Mouse (Mus musculus): ENCODE data around the gene Spag7. TPM values are rescaled to one million over a fixed set of nuclear protein-coding genes. Genes with fewer than 3 reads are reported as not detected.

Gene Spag7
- polyA plus RNA-seq, 1 experiment, result 52.4 TPM

DNA sequence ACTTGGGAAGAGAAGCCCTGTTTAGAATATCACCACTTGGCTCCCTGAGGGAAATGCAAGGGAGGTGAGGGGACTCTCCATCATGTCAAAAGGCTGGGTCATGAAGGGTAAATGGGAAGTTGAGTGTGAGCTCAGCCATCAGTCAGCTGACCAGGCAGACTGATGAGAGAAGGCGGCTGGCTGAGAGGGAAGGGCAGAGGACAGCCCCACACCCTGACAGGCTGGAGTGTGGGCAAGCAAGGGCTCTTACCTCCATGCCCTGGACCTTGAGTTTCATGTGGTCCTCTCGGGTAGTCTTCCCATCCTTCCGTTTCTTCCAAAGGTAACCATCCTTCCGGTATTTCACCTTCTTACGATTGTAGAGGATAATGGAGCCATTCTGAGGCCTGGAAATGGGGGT lies 14.4 kb upstream of the Spag7 start:
- no peak overlapping the region for H3ac ChIP-seq (ENCODE audit: control insufficient read depth, insufficient read length)
- H3K79me2 ChIP-seq (ENCODE audit: control insufficient read depth, insufficient read depth), result no peaks in the 10 kb centered on the region
- H3K36me3 ChIP-seq (ENCODE audit: control insufficient read depth, insufficient read depth), result peaks cover 7% of the 10 kb centered on the region
- H3K27me3 ChIP-seq (ENCODE audit: control insufficient read depth, insufficient read depth, insufficient read length), result no peaks in the 10 kb centered on the region
- no peak overlapping the region for H3K4me2 ChIP-seq (ENCODE audit: low read depth)
- no peak overlapping the region for H3K4me3 ChIP-seq
- TF ChIP-seq SRF (IDR thresholded peaks at IDR 0.05; ENCODE audit: control insufficient read depth, insufficient read length, low read depth) (no peak), TCF3 (IDR thresholded peaks at IDR 0.05; ENCODE audit: insufficient read length, low read depth) (no peak), POLR2A (IDR thresholded peaks at IDR 0.05; ENCODE audit: insufficient read length, low read depth) (no peak), MYOG (IDR thresholded peaks at IDR 0.05; ENCODE audit: control insufficient read depth in 1 of 3, insufficient read depth in 1 of 3, insufficient read length in 2 of 3, low read depth in 2 of 3) (no peak), TCF12 (IDR thresholded peaks at IDR 0.05; ENCODE audit: insufficient read depth, poor library complexity, severe bottlenecking) (no peak), POLR2AphosphoS2 (IDR thresholded peaks at IDR 0.05; ENCODE audit: insufficient read length, low read depth) (no peak), REST (IDR thresholded peaks at IDR 0.05; ENCODE audit: insufficient read depth, insufficient read length) (no peak), CEBPB (IDR thresholded peaks at IDR 0.05; ENCODE audit: insufficient read depth, poor library complexity, severe bottlenecking) (no peak)

DNA sequence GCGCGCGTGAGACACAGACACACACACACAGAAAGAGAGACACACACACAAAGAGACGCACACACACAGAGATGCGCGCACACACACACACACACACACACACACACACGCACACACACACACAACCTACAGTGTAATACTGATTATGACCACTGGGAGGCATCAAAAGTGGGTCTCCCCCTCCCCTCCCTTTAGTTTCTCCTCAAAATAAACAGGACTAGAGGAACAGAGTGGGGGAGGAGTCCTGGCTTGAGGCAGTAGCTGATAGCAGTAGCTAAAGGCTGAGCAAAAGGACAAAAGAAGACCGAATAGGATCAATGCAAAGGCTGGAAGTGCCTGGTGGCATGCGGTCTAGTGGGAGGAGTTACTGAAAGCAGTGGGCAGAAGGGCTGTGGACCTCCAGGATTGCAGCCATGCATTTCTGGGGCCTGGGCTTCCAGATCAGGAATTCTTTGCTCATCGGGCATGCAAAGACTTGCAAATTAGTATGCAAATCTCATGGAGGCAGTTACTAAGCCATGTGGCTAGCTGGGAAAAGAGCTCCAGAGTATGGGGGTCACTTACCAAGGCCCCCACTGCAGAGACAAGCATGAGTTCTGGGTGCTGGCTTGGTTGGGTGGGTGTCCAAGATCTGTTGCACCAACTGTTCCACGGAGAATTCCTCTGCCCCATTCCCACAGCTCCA lies 12.8 kb upstream of the Spag7 start:
- H3K79me2 ChIP-seq (ENCODE audit: control insufficient read depth, insufficient read depth), result no peaks in the 10 kb centered on the region
- H3K36me3 ChIP-seq (ENCODE audit: control insufficient read depth, insufficient read depth), result peaks cover 9% of the 10 kb centered on the region
- no peak overlapping the region for H3K4me3 ChIP-seq
- H3K27me3 ChIP-seq (ENCODE audit: control insufficient read depth, insufficient read depth, insufficient read length), result no peaks in the 10 kb centered on the region
- H3ac ChIP-seq (ENCODE audit: control insufficient read depth, insufficient read length), result no peak overlapping the region
- no peak overlapping the region for H3K4me2 ChIP-seq (ENCODE audit: low read depth)
- TF ChIP-seq POLR2AphosphoS2 (IDR thresholded peaks at IDR 0.05; ENCODE audit: insufficient read length, low read depth), result no peak
- no peak for TF ChIP-seq MYOD1 (IDR thresholded peaks at IDR 0.05; ENCODE audit: control insufficient read depth in 1 of 3, insufficient read length in 2 of 3, low read depth in 2 of 3)

DNA sequence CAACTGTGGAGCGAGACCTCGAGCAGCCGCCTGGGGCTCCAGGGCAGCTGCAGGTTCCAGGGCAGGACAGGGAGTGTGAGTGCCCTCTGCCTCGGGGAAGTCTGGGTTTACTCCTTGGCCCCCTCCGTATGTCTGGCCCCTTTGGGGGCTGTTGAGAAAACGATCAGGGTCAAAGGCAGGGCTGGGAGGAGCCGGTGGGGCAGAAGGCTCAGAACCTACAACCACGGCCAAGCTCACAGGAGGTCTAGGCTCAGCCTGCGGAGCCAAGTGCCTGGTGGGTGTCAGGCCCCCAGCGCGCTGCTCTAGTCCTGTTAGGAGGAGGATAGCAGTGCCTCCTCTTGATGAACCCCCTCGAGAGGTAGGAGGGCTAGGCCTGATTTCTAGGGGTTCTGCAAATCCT lies 12.0 kb upstream of the Spag7 start:
- no peak overlapping the region for H3ac ChIP-seq (ENCODE audit: control insufficient read depth, insufficient read length)

DNA sequence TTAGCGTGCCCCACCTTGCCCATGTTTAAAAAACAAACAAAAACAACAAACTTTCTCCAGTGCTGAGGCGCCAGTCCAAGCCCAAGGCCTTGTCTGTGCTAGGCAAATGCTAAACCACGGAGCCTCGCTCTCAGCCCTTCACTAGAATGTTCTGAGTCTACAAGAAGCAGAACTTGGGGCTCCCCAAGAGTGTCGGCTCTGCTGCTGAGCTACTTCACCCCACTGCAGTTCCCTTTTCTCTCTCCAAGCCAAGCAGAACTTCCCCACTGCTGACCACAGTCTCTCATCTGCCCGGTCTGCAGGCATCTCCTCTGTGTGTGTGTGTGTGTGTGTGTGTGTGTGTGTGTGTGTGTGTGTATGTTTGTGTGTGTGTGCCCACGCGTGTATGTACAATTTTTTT lies 10.7 kb upstream of the Spag7 start:
- no peaks in the 10 kb centered on the region for H3K27me3 ChIP-seq (ENCODE audit: control insufficient read depth, insufficient read depth, insufficient read length)
- no peaks in the 10 kb centered on the region for H3K79me2 ChIP-seq (ENCODE audit: control insufficient read depth, insufficient read depth)
- peaks cover 9% of the 10 kb centered on the region for H3K36me3 ChIP-seq (ENCODE audit: control insufficient read depth, insufficient read depth)
- no peak overlapping the region for H3K4me2 ChIP-seq (ENCODE audit: low read depth)
- TF ChIP-seq E2F4 (IDR thresholded peaks at IDR 0.05; ENCODE audit: insufficient read depth), result no peak
- TF ChIP-seq USF1 (IDR thresholded peaks at IDR 0.05; ENCODE audit: low read depth), result no peak
- TF ChIP-seq REST (IDR thresholded peaks at IDR 0.05; ENCODE audit: insufficient read depth, insufficient read length), result no peak
- TF ChIP-seq POLR2AphosphoS2 (IDR thresholded peaks at IDR 0.05; ENCODE audit: insufficient read length, low read depth), result no peak
- no peak for TF ChIP-seq TCF3 (IDR thresholded peaks at IDR 0.05; ENCODE audit: insufficient read length, low read depth)
- TF ChIP-seq CEBPB (IDR thresholded peaks at IDR 0.05; ENCODE audit: insufficient read depth, poor library complexity, severe bottlenecking), result no peak
- no peak for TF ChIP-seq MAX (IDR thresholded peaks at IDR 0.05; ENCODE audit: low read depth)
- TF ChIP-seq SRF (IDR thresholded peaks at IDR 0.05; ENCODE audit: control insufficient read depth, insufficient read length, low read depth), result no peak
- no peak for TF ChIP-seq MYOD1 (IDR thresholded peaks at IDR 0.05; ENCODE audit: control insufficient read depth in 1 of 3, insufficient read length in 2 of 3, low read depth in 2 of 3)
- no peak for TF ChIP-seq POLR2A (IDR thresholded peaks at IDR 0.05; ENCODE audit: insufficient read length, low read depth)
- no peak for TF ChIP-seq MYOG (IDR thresholded peaks at IDR 0.05; ENCODE audit: control insufficient read depth in 1 of 3, insufficient read depth in 1 of 3, insufficient read length in 2 of 3, low read depth in 2 of 3)
- no peak for TF ChIP-seq TCF12 (IDR thresholded peaks at IDR 0.05; ENCODE audit: insufficient read depth, poor library complexity, severe bottlenecking)
- no peak overlapping the region for H3ac ChIP-seq (ENCODE audit: control insufficient read depth, insufficient read length)
- H3K4me3 ChIP-seq, result no peak overlapping the region

More for the DNA sequence above, 12.0 kb upstream of the Spag7 start:
- Histone ChIP-seq H3K36me3 (ENCODE audit: control insufficient read depth, insufficient read depth) (peaks cover 9% of the 10 kb centered on the region), H3K4me2 (ENCODE audit: low read depth) (no peak overlapping the region), H3K4me3 (no peak overlapping the region), H3K27me3 (ENCODE audit: control insufficient read depth, insufficient read depth, insufficient read length) (no peaks in the 10 kb centered on the region), H3K79me2 (ENCODE audit: control insufficient read depth, insufficient read depth) (no peaks in the 10 kb centered on the region)
- no peak for TF ChIP-seq MAX (IDR thresholded peaks at IDR 0.05; ENCODE audit: low read depth)
- TF ChIP-seq POLR2AphosphoS2 (IDR thresholded peaks at IDR 0.05; ENCODE audit: insufficient read length, low read depth), result no peak
- no peak for TF ChIP-seq REST (IDR thresholded peaks at IDR 0.05; ENCODE audit: insufficient read depth, insufficient read length)
- no peak for TF ChIP-seq MYOG (IDR thresholded peaks at IDR 0.05; ENCODE audit: control insufficient read depth in 1 of 3, insufficient read depth in 1 of 3, insufficient read length in 2 of 3, low read depth in 2 of 3)
- TF ChIP-seq SRF (IDR thresholded peaks at IDR 0.05; ENCODE audit: control insufficient read depth, insufficient read length, low read depth), result no peak
- TF ChIP-seq USF1 (IDR thresholded peaks at IDR 0.05; ENCODE audit: low read depth), result no peak
- no peak for TF ChIP-seq TCF3 (IDR thresholded peaks at IDR 0.05; ENCODE audit: insufficient read length, low read depth)
- no peak for TF ChIP-seq MYOD1 (IDR thresholded peaks at IDR 0.05; ENCODE audit: control insufficient read depth in 1 of 3, insufficient read length in 2 of 3, low read depth in 2 of 3)
- no peak for TF ChIP-seq POLR2A (IDR thresholded peaks at IDR 0.05; ENCODE audit: insufficient read length, low read depth)
- TF ChIP-seq TCF12 (IDR thresholded peaks at IDR 0.05; ENCODE audit: insufficient read depth, poor library complexity, severe bottlenecking), result no peak

DNA sequence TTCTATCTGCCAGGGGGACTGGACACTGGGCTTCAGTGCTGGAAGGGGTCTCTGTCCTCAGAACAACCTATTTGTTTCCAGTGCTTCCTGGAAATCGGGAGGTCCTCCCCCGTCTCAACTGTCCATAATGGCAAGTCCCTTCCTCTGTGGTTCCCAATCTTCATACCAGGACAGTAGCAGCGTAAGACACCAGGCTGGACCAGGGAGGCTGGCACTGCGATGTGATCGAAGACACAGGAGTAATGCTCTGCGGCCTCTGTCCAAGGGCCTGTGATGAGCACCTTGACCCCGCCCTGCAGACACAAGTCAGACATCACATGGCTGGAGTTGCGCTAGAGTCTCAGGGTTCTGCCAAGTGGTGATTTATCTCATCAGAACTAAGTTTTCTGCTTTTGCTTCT lies 10.1 kb upstream of the Spag7 start:
- TF ChIP-seq USF1 (IDR thresholded peaks at IDR 0.05; ENCODE audit: low read depth) (no peak), REST (IDR thresholded peaks at IDR 0.05; ENCODE audit: insufficient read depth, insufficient read length) (no peak), CEBPB (IDR thresholded peaks at IDR 0.05; ENCODE audit: insufficient read depth, poor library complexity, severe bottlenecking) (no peak), MYOG (IDR thresholded peaks at IDR 0.05; ENCODE audit: control insufficient read depth in 1 of 3, insufficient read depth in 1 of 3, insufficient read length in 2 of 3, low read depth in 2 of 3) (no peak), TCF12 (IDR thresholded peaks at IDR 0.05; ENCODE audit: insufficient read depth, poor library complexity, severe bottlenecking) (no peak), POLR2A (IDR thresholded peaks at IDR 0.05; ENCODE audit: insufficient read length, low read depth) (no peak), SRF (IDR thresholded peaks at IDR 0.05; ENCODE audit: control insufficient read depth, insufficient read length, low read depth) (no peak), TCF3 (IDR thresholded peaks at IDR 0.05; ENCODE audit: insufficient read length, low read depth) (no peak), POLR2AphosphoS2 (IDR thresholded peaks at IDR 0.05; ENCODE audit: insufficient read length, low read depth) (no peak)
- Histone ChIP-seq H3K4me2 (ENCODE audit: low read depth) (no peak overlapping the region), H3K79me2 (ENCODE audit: control insufficient read depth, insufficient read depth) (no peaks in the 10 kb centered on the region), H3K36me3 (ENCODE audit: control insufficient read depth, insufficient read depth) (peaks cover 9% of the 10 kb centered on the region), H3K27me3 (ENCODE audit: control insufficient read depth, insufficient read depth, insufficient read length) (no peaks in the 10 kb centered on the region), H3ac (ENCODE audit: control insufficient read depth, insufficient read length) (no peak overlapping the region), H3K4me3 (no peak overlapping the region)

Data from myocyte (in vitro differentiated cells).